Comparison of ENCODE assay signal across 33 mouse cellular contexts in genomic region chr6:52421771-52422170, GRCm38 (mm10).
"Had no signal": no experiment of that assay in that cellular context is flagged by ENCODE, and none has a peak within 500 bp of the region (broad histone marks: within the 10 kb centered on the region; RNA-seq: fewer than 3 reads in every experiment).

No protein-coding gene starts in this region.

- ATAC-seq: hindbrain, embryonic 16.5 days; hindbrain, postnatal 0 days; inflammation-experienced regulatory T-cells, adult 6 months; intestine, embryonic 15.5 days; intestine, embryonic 16.5 days; intestine, postnatal 0 days had no signal

- H3K9me3 ChIP-seq: heart, embryonic 10.5 days; heart, embryonic 12.5 days; heart, embryonic 13.5 days; heart, embryonic 15.5 days; hindbrain, embryonic 10.5 days; hindbrain, embryonic 15.5 days; intestine, embryonic 15.5 days; kidney, embryonic 15.5 days had no signal

- H3K27ac ChIP-seq: heart, embryonic 10.5 days; heart, embryonic 13.5 days; heart, embryonic 15.5 days; hindbrain, embryonic 10.5 days; hindbrain, embryonic 14.5 days; hindbrain, embryonic 15.5 days; hindbrain, postnatal 0 days; intestine, embryonic 15.5 days; kidney, embryonic 15.5 days; kidney, postnatal 0 days; layer of hippocampus, adult 2 months; left cerebral cortex, adult 2 months had no signal

- DNase-seq: heart, postnatal 10 days; heart, postnatal 14 days; heart, postnatal 4 days; kidney, adult 11 months; kidney, adult 18-20 months; kidney, adult 2 months; kidney, adult 8-10 months; kidney, adult 9 months; kidney, postnatal 10 days; kidney, postnatal 14 days; kidney, postnatal 25 days; kidney, postnatal 36 days; kidney, postnatal 4 days; layer of hippocampus, adult 9-11 months; layer of hippocampus, postnatal 36 days had no signal

- H3K36me3 ChIP-seq: heart, embryonic 10.5 days; heart, embryonic 12.5 days; heart, embryonic 13.5 days; heart, embryonic 15.5 days; hindbrain, embryonic 10.5 days; hindbrain, embryonic 15.5 days; intestine, embryonic 15.5 days; kidney, embryonic 15.5 days had no signal

- H3K4me2 ChIP-seq: heart, embryonic 11.5 days; heart, embryonic 12.5 days; heart, embryonic 13.5 days; heart, embryonic 15.5 days; hindbrain, embryonic 14.5 days; hindbrain, embryonic 15.5 days; intestine, embryonic 15.5 days; kidney, embryonic 15.5 days had no signal

- H3K9ac ChIP-seq: heart, embryonic 12.5 days; heart, embryonic 13.5 days; heart, embryonic 15.5 days; hindbrain, embryonic 14.5 days; hindbrain, embryonic 15.5 days; intestine, embryonic 15.5 days; kidney, embryonic 15.5 days had no signal

- H3K27me3 ChIP-seq: heart, embryonic 12.5 days; heart, embryonic 13.5 days; heart, embryonic 15.5 days; hindbrain, embryonic 15.5 days; intestine, embryonic 15.5 days; kidney, embryonic 15.5 days had no signal

- H3K4me3 ChIP-seq: heart, embryonic 10.5 days; heart, embryonic 12.5 days; heart, embryonic 13.5 days; heart, embryonic 15.5 days; hindbrain, embryonic 10.5 days; hindbrain, embryonic 15.5 days; intestine, embryonic 15.5 days; kidney, embryonic 15.5 days; layer of hippocampus, adult 2 months; left cerebral cortex, adult 2 months had no signal
